Mouse (Mus musculus): Measurements from ENCODE around the gene Foxp1.

DNA sequence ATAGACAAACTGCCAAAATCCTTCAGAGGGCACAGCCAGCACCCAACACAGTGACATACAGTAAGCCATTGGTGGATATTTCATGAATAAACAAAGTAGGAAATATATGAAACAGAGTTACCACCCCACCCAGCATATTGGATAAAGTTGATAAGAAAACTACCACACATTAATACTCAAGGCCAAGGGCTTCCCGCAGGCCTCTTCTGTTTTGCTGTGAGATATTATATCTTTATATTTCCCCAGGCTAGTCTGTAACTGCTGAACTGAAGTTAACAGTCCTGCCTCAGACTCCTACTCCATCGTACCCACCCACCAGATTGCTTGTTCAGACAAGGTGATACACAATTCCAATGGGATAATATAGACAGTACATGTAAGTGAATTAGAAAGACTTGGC lies 336.7 kb downstream of the Foxp1 start:
- TF ChIP-seq CTCF (IDR thresholded peaks at IDR 0.05; ENCODE audit: low read depth) (no peak), EP300 (IDR thresholded peaks at IDR 0.05; ENCODE audit: low read depth) (no peak)
